Mouse (Mus musculus) midbrain, embryonic 10.5 days (tissue): Measurements from ENCODE around the gene Zfp553. TPM values are rescaled to one million over a fixed set of nuclear protein-coding genes. Genes with fewer than 3 reads are reported as not detected.

Source experiments
- DNase-seq: peaks from one replicate; pipeline ENCODE4 v3.0.0-alpha.2; 2017; ENCODE audit warnings: low spot score
- H3K27ac ChIP-seq: fragments of 300-500 bp; sonication (generic); replicated peaks from 2 replicates; pipeline ENCODE4 v1.5.1; 2016; ENCODE audit warnings: mild to moderate bottlenecking
- H3K27me3 ChIP-seq: fragments of 300-500 bp; sonication (generic); 2 replicates; pipeline ENCODE4 v1.6.1; 2016; ENCODE audit warnings: low read depth, mild to moderate bottlenecking; ENCODE audit not compliant: poor library complexity, severe bottlenecking
- H3K36me3 ChIP-seq: fragments of 300-500 bp; sonication (generic); 2 replicates; pipeline ENCODE4 v1.6.1; 2016; ENCODE audit warnings: mild to moderate bottlenecking, moderate library complexity
- H3K4me1 ChIP-seq: fragments of 300-500 bp; sonication (generic); 2 replicates; pipeline ENCODE4 v1.6.1; 2016
- H3K4me3 ChIP-seq: fragments of 300-500 bp; sonication (generic); 2 replicates; pipeline ENCODE4 v1.5.1; 2016; ENCODE audit warnings: mild to moderate bottlenecking, moderate library complexity
- H3K9me3 ChIP-seq: fragments of 300-500 bp; sonication (generic); replicated peaks from 2 replicates; pipeline ENCODE4 v1.6.1; 2016; ENCODE audit warnings: mild to moderate bottlenecking
- WGBS: fragments of 180-500 bp; shearing (Covaris S2); methylation state at CpG from one replicate; pipeline ENCODE4 v1.1.7; 2016; 5-methylcytosine and 5-hydroxymethylcytosine counted together
- polyA plus RNA-seq: library from polyadenylated mRNA; unstranded; fragments of >200 nt; fragmentation: Nextera tagmentation; extraction: Ambion mirVana; gene quantifications from 2 replicates; pipeline ENCODE4 v1.2.1, GENCODE M21; 2016

Zfp553 gene
- polyA plus RNA-seq, 1 experiment from 2014 or later, result 75.4 TPM

- no peaks in the 10 kb centered on the region for H3K9me3 ChIP-seq
- peak overlapping the region; percentile 39; the same call in 1 of the 2 replicates for H3K4me3 ChIP-seq
- H3K4me1 ChIP-seq, result peaks cover 25% of the 10 kb centered on the region
- peaks cover 36% of the 10 kb centered on the region for H3K27me3 ChIP-seq
- no peak for DNase-seq
- no peak overlapping the region for H3K27ac ChIP-seq
- WGBS, result 27% methylated on average over 21 of the region's 21 CpGs
- no peaks in the 10 kb centered on the region; the same call in 1 of the 2 replicates for H3K36me3 ChIP-seq
Observed at GRCm38 (mm10) chr7:127214521-127214920, 18.3 kb upstream of the Zfp553 start.

DNA sequence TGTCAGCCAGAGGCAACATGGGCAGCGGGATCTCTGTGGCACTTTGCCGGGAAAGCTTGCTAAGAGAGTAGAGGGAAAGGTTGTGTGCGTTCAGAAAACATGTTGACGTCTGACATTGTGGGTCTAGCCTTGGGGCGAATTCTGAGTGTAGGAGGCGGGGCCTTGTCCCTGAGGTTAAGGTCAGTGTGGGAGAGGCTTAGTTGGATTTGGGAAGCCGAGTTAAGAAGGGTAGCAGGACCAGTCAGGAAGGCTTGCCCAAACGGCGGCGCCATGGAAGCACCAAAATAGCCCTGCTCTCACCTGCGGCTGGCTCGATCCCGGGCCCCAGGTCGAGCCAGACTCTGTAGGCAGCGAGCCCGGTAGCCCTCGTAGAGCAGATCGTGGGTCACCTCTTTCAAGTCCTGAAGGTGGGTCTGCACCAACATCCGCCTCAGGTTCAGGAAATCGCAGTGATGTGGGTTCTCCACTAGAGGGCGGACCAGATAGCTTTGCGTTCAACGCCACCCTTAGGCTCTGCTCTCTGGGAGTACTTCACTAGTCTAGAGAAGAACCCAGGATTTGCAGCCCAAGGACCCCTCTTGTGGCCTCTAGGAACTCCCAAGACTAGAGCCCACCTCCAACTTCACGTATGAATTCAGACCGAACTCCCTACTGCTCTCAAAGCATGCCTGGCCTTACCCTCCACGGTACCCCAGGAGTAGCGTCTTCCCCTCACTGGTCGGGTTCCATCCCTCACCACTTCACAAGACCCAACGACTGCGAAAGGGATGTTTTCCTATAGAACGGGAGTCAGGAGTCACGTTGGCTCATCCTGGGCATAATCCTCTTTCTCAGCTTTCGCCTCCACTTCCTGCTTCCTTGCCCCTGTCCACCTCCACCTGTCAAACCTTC is 17.6 kb upstream of the Zfp553 start:
- no peak overlapping the region for H3K27ac ChIP-seq
- peaks cover 3% of the 10 kb centered on the region; the same call in 1 of the 2 replicates for H3K36me3 ChIP-seq
- no peaks in the 10 kb centered on the region for H3K9me3 ChIP-seq
- peaks cover 36% of the 10 kb centered on the region for H3K27me3 ChIP-seq
- 23% methylated on average over 33 of the region's 33 CpGs for WGBS
- H3K4me3 ChIP-seq, result peak overlapping the region; percentile 39
- peaks cover 20% of the 10 kb centered on the region for H3K4me1 ChIP-seq
- DNase-seq, result peak; percentile 69

DNA sequence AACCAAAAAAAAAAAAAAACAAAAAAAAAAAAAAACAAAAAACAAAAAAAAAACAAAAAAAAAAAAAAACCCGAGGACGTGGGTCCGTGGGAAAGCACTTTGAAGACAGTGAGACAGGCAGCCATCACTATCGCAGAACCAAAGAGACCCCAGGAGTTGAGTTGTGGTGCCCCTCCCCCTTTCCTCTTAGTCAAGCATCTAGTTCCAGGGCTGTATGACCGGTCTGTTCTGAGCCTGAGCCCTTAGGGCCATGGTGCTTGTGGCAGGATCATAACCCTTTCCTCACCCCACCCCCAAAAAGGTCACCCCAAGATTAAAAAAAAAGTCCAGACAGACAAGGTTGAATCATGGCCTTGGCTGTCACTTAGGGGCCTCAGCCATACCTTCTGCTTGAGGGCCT is 16.6 kb upstream of the Zfp553 start:
- Histone ChIP-seq H3K4me3 (no peak overlapping the region), H3K9me3 (no peaks in the 10 kb centered on the region), H3K4me1 (peaks cover 19% of the 10 kb centered on the region), H3K36me3 (peaks cover 3% of the 10 kb centered on the region; the same call in 1 of the 2 replicates), H3K27me3 (peaks cover 33% of the 10 kb centered on the region), H3K27ac (no peak overlapping the region)
- no peak for DNase-seq
- 91% methylated on average over 5 of the region's 5 CpGs for WGBS

GRCm38 (mm10) chr7:127217475-127217874 is 15.4 kb upstream of the Zfp553 start:
- no peak overlapping the region for H3K4me3 ChIP-seq
- no peaks in the 10 kb centered on the region for H3K9me3 ChIP-seq
- WGBS, result 94% methylated on average over 6 of the region's 6 CpGs
- H3K27ac ChIP-seq, result no peak overlapping the region
- H3K4me1 ChIP-seq, result peaks cover 18% of the 10 kb centered on the region
- peaks cover 10% of the 10 kb centered on the region for H3K36me3 ChIP-seq
- DNase-seq, result no peak
- H3K27me3 ChIP-seq, result peaks cover 28% of the 10 kb centered on the region

DNA sequence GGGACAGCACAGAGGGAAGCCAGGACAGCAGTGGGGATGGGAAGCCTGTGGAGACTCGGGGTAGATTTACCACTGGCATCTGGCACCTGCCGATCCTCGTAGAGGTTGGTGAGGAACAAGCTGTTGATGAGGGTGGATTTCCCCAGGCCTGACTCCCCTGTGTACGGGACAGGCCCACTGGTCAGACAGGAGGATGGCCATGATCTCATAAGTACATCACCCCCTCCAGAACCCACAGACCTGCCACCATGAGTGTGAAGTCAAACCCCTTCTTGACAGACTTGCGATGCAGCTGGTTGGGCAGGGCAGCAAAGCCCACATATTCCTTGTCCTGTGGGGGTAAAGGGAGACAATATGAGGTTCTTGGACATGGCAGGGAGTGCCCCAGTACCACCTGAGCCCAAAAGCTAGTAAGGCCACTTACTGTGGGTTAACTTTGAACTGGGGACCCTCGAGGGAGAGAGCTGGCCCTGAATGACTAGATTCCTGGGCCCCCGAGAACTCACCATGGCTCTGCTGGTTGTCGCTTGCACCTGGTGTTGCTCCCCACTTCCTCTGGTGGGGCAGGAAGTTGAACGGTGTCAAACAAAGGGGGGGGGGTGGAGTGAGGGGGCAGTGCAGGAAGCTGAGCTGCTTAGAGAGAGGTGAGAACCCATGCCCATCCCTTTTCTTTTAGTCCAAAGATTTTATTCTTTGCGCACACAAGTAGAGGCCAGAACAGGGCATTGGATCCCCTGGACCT is 14.8 kb upstream of the Zfp553 start:
- Histone ChIP-seq H3K4me1 (peaks cover 18% of the 10 kb centered on the region), H3K4me3 (no peak overlapping the region), H3K27ac (no peak overlapping the region), H3K27me3 (peaks cover 22% of the 10 kb centered on the region), H3K36me3 (peaks cover 15% of the 10 kb centered on the region), H3K9me3 (no peaks in the 10 kb centered on the region)
- DNase-seq, result no peak
- 82% methylated on average over 10 of the region's 10 CpGs for WGBS

GRCm38 (mm10) chr7:127218670-127219069 is 14.2 kb upstream of the Zfp553 start:
- H3K27me3 ChIP-seq, result peaks cover 16% of the 10 kb centered on the region
- peaks cover 21% of the 10 kb centered on the region for H3K36me3 ChIP-seq
- WGBS, result 95% methylated on average over 4 of the region's 4 CpGs

GRCm38 (mm10) chr7:127220440-127220839 is 12.4 kb upstream of the Zfp553 start:
- Histone ChIP-seq H3K4me1 (0 out of 2 replicates have a peak, but pooled peaks cover 3% of the 10 kb centered on the region), H3K27ac (no peak overlapping the region), H3K36me3 (peaks cover 36% of the 10 kb centered on the region), H3K9me3 (no peaks in the 10 kb centered on the region), H3K4me3 (no peak overlapping the region), H3K27me3 (no peaks in the 10 kb centered on the region)
- 90% methylated on average over 6 of the region's 6 CpGs for WGBS
- no peak for DNase-seq

More at GRCm38 (mm10) chr7:127218670-127219069, 14.2 kb upstream of the Zfp553 start:
- Histone ChIP-seq H3K4me3 (no peak overlapping the region), H3K4me1 (peaks cover 18% of the 10 kb centered on the region), H3K27ac (no peak overlapping the region), H3K9me3 (no peaks in the 10 kb centered on the region)
- DNase-seq, result no peak

- 96% methylated on average over 3 of the region's 3 CpGs for WGBS
- no peaks in the 10 kb centered on the region for H3K4me1 ChIP-seq
- no peaks in the 10 kb centered on the region for H3K27me3 ChIP-seq
- no peak overlapping the region for H3K4me3 ChIP-seq
- no peak overlapping the region for H3K27ac ChIP-seq
- no peak for DNase-seq
- peaks cover 57% of the 10 kb centered on the region for H3K36me3 ChIP-seq
- H3K9me3 ChIP-seq, result no peaks in the 10 kb centered on the region
Observed at GRCm38 (mm10) chr7:127223106-127223505, 9.8 kb upstream of the Zfp553 start.

GRCm38 (mm10) chr7:127223515-127224478 is 9.1 kb upstream of the Zfp553 start:
- no peak for DNase-seq
- no peaks in the 10 kb centered on the region for H3K4me1 ChIP-seq
- H3K27ac ChIP-seq, result no peak overlapping the region
- H3K9me3 ChIP-seq, result no peaks in the 10 kb centered on the region
- peaks cover 61% of the 10 kb centered on the region for H3K36me3 ChIP-seq
- H3K27me3 ChIP-seq, result no peaks in the 10 kb centered on the region
- no peak overlapping the region for H3K4me3 ChIP-seq
- 86% methylated on average over 6 of the region's 6 CpGs for WGBS

DNA sequence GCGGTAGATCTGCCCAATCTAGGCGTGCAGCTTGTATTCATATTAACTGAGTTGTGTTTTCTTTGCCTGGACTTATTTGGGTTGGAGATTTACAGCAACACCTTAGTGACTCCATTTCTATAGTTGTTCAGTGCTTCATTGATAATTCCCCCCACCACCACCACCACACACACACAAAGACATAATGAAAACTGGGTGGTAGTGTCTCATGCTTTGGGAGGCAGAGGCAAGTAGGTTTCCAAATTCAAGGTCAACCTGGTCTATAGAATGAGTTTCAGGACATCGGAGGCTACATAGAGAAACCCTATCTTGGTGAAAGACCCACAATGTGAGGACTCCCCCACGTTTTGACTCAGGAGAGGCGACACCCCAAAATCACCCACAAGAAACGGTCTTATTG is 8.2 kb upstream of the Zfp553 start:
- H3K27ac ChIP-seq, result no peak overlapping the region
- no peaks in the 10 kb centered on the region for H3K9me3 ChIP-seq
- DNase-seq, result no peak
- H3K27me3 ChIP-seq, result no peaks in the 10 kb centered on the region
- H3K4me1 ChIP-seq, result no peaks in the 10 kb centered on the region
- H3K36me3 ChIP-seq, result peaks cover 70% of the 10 kb centered on the region
- no peak overlapping the region for H3K4me3 ChIP-seq
- 88% methylated on average over 6 of the region's 6 CpGs for WGBS

- Histone ChIP-seq H3K27ac (no peak overlapping the region), H3K4me1 (peaks cover 6% of the 10 kb centered on the region), H3K36me3 (peaks cover 74% of the 10 kb centered on the region), H3K27me3 (no peaks in the 10 kb centered on the region), H3K9me3 (no peaks in the 10 kb centered on the region), H3K4me3 (no peak overlapping the region)
- DNase-seq, result no peak
- 89% methylated on average over 11 of the region's 11 CpGs for WGBS
Observed at GRCm38 (mm10) chr7:127225147-127225995, 7.5 kb upstream of the Zfp553 start.
